Mouse (Mus musculus): ENCODE data around the gene Wwox. TPM values are rescaled to one million over a fixed set of nuclear protein-coding genes. Genes with fewer than 3 reads are reported as not detected.

Gene Wwox
- polyA plus RNA-seq, 1 experiment from 2014 or later: 10.5 TPM

GRCm38 (mm10) chr8:115070225-115070624, 630.8 kb downstream of the Wwox start:
- H3K4me3 ChIP-seq: no peak overlapping the region

GRCm38 (mm10) chr8:115071231-115071630, 631.8 kb downstream of the Wwox start:
- H3K4me2 ChIP-seq (replicated peaks): no peak overlapping the region
- H3K9ac ChIP-seq: no peak overlapping the region
- no peaks in the 10 kb centered on the region for H3K9me3 ChIP-seq
- H3K36me3 ChIP-seq: no peaks in the 10 kb centered on the region
- H3K27ac ChIP-seq: no peak overlapping the region
- no peak for ATAC-seq (ENCODE audit: insufficient number of reproducible peaks, insufficient read depth, low FRiP score, low TSS enrichment)
- no peaks in the 10 kb centered on the region for H3K4me1 ChIP-seq
- WGBS: 91% methylated on average over 12 of the region's 12 CpGs
- no peaks in the 10 kb centered on the region for H3K27me3 ChIP-seq
- H3K4me3 ChIP-seq: no peak overlapping the region

More at GRCm38 (mm10) chr8:115070225-115070624, 630.8 kb downstream of the Wwox start:
- Histone ChIP-seq H3K27ac (no peak overlapping the region), H3K4me2 (replicated peaks) (no peak overlapping the region), H3K36me3 (no peaks in the 10 kb centered on the region), H3K27me3 (no peaks in the 10 kb centered on the region), H3K4me1 (no peaks in the 10 kb centered on the region), H3K9me3 (no peaks in the 10 kb centered on the region), H3K9ac (no peak overlapping the region)
- WGBS: 46% methylated on average over 3 of the region's 3 CpGs
- no peak for ATAC-seq (ENCODE audit: insufficient number of reproducible peaks, insufficient read depth, low FRiP score, low TSS enrichment)

GRCm38 (mm10) chr8:115078296-115078695, 638.8 kb downstream of the Wwox start:
- Histone ChIP-seq H3K27me3 (no peaks in the 10 kb centered on the region), H3K4me1 (no peaks in the 10 kb centered on the region), H3K27ac (no peak overlapping the region), H3K4me2 (replicated peaks) (no peak overlapping the region), H3K4me3 (no peak overlapping the region), H3K9me3 (no peaks in the 10 kb centered on the region), H3K9ac (no peak overlapping the region), H3K36me3 (no peaks in the 10 kb centered on the region)
- ATAC-seq (ENCODE audit: insufficient number of reproducible peaks, insufficient read depth, low FRiP score, low TSS enrichment): no peak
- 68% methylated on average over 7 of the region's 7 CpGs for WGBS

- no peak overlapping the region for H3K4me3 ChIP-seq
- H3K9ac ChIP-seq: no peak overlapping the region
- H3K36me3 ChIP-seq: no peaks in the 10 kb centered on the region
- no peak overlapping the region for H3K27ac ChIP-seq
- WGBS: 75% methylated on average over 7 of the region's 7 CpGs
- no peaks in the 10 kb centered on the region for H3K27me3 ChIP-seq
- no peaks in the 10 kb centered on the region for H3K4me1 ChIP-seq
- no peak for ATAC-seq (ENCODE audit: insufficient number of reproducible peaks, insufficient read depth, low FRiP score, low TSS enrichment)
- no peak overlapping the region for H3K4me2 ChIP-seq (replicated peaks)
- H3K9me3 ChIP-seq: no peaks in the 10 kb centered on the region
Observed at GRCm38 (mm10) chr8:115081302-115082207, 642.1 kb downstream of the Wwox start.

GRCm38 (mm10) chr8:115088162-115088561, 648.7 kb downstream of the Wwox start:
- H3K27me3 ChIP-seq: no peaks in the 10 kb centered on the region
- H3K4me2 ChIP-seq (replicated peaks): no peak overlapping the region
- H3K9ac ChIP-seq: no peak overlapping the region
- H3K4me1 ChIP-seq: no peaks in the 10 kb centered on the region
- 0 out of 2 replicates have a peak, but pooled peaks cover 5% of the 10 kb centered on the region for H3K9me3 ChIP-seq
- no peak overlapping the region for H3K27ac ChIP-seq
- H3K36me3 ChIP-seq: no peaks in the 10 kb centered on the region
- no peak for ATAC-seq (ENCODE audit: insufficient number of reproducible peaks, insufficient read depth, low FRiP score, low TSS enrichment)
- H3K4me3 ChIP-seq: no peak overlapping the region

GRCm38 (mm10) chr8:115089744-115090143, 650.3 kb downstream of the Wwox start:
- Histone ChIP-seq H3K4me3 (no peak overlapping the region), H3K9ac (no peak overlapping the region), H3K9me3 (0 out of 2 replicates have a peak, but pooled peaks cover 5% of the 10 kb centered on the region), H3K27ac (no peak overlapping the region), H3K4me2 (replicated peaks) (no peak overlapping the region), H3K36me3 (no peaks in the 10 kb centered on the region), H3K27me3 (no peaks in the 10 kb centered on the region), H3K4me1 (no peaks in the 10 kb centered on the region)
- no peak for ATAC-seq (ENCODE audit: insufficient number of reproducible peaks, insufficient read depth, low FRiP score, low TSS enrichment)
- WGBS: 71% methylated on average over 7 of the region's 7 CpGs

GRCm38 (mm10) chr8:115090202-115090601, 650.7 kb downstream of the Wwox start:
- H3K27ac ChIP-seq: no peak overlapping the region
- H3K4me2 ChIP-seq (replicated peaks): no peak overlapping the region
- no peaks in the 10 kb centered on the region for H3K36me3 ChIP-seq
- H3K9ac ChIP-seq: no peak overlapping the region
- H3K9me3 ChIP-seq: 0 out of 2 replicates have a peak, but pooled peaks cover 5% of the 10 kb centered on the region
- 77% methylated on average over 5 of the region's 5 CpGs for WGBS
- ATAC-seq (ENCODE audit: insufficient number of reproducible peaks, insufficient read depth, low FRiP score, low TSS enrichment): no peak
- H3K27me3 ChIP-seq: no peaks in the 10 kb centered on the region
- H3K4me3 ChIP-seq: no peak overlapping the region
- H3K4me1 ChIP-seq: no peaks in the 10 kb centered on the region

- H3K4me3 ChIP-seq: no peak overlapping the region
- ATAC-seq (ENCODE audit: insufficient number of reproducible peaks, insufficient read depth, low FRiP score, low TSS enrichment): no peak
- no peak overlapping the region for H3K27ac ChIP-seq
- H3K9me3 ChIP-seq: no peaks in the 10 kb centered on the region
- H3K4me2 ChIP-seq (replicated peaks): no peak overlapping the region
- WGBS: 83% methylated on average over 4 of the region's 4 CpGs
- H3K4me1 ChIP-seq: no peaks in the 10 kb centered on the region
- H3K36me3 ChIP-seq: no peaks in the 10 kb centered on the region
- no peak overlapping the region for H3K9ac ChIP-seq
- no peaks in the 10 kb centered on the region for H3K27me3 ChIP-seq
Observed at GRCm38 (mm10) chr8:115095548-115095947, 656.1 kb downstream of the Wwox start.

- Histone ChIP-seq H3K9me3 (no peaks in the 10 kb centered on the region), H3K27ac (no peak overlapping the region), H3K9ac (no peak overlapping the region), H3K36me3 (no peaks in the 10 kb centered on the region), H3K4me3 (no peak overlapping the region), H3K4me1 (no peaks in the 10 kb centered on the region), H3K27me3 (no peaks in the 10 kb centered on the region), H3K4me2 (replicated peaks) (no peak overlapping the region)
- WGBS: 77% methylated on average over 9 of the region's 9 CpGs
- ATAC-seq (ENCODE audit: insufficient number of reproducible peaks, insufficient read depth, low FRiP score, low TSS enrichment): no peak
Observed at GRCm38 (mm10) chr8:115097988-115098562, 658.6 kb downstream of the Wwox start.

- Histone ChIP-seq H3K4me3 (no peak overlapping the region), H3K9ac (no peak overlapping the region), H3K4me1 (peaks cover 6% of the 10 kb centered on the region; the same call in 1 of the 2 replicates), H3K9me3 (no peaks in the 10 kb centered on the region), H3K4me2 (replicated peaks) (no peak overlapping the region), H3K36me3 (no peaks in the 10 kb centered on the region), H3K27ac (no peak overlapping the region), H3K27me3 (no peaks in the 10 kb centered on the region)
- WGBS: 51% methylated on average over 3 of the region's 3 CpGs
- no peak for ATAC-seq (ENCODE audit: insufficient number of reproducible peaks, insufficient read depth, low FRiP score, low TSS enrichment)
Observed at GRCm38 (mm10) chr8:115109309-115109708, 669.9 kb downstream of the Wwox start.

GRCm38 (mm10) chr8:115110423-115110822, 671.0 kb downstream of the Wwox start:
- Histone ChIP-seq H3K4me3 (no peak overlapping the region), H3K36me3 (no peaks in the 10 kb centered on the region), H3K27me3 (no peaks in the 10 kb centered on the region), H3K9me3 (no peaks in the 10 kb centered on the region), H3K4me2 (replicated peaks) (no peak overlapping the region), H3K4me1 (peaks cover 6% of the 10 kb centered on the region; the same call in 1 of the 2 replicates), H3K27ac (no peak overlapping the region), H3K9ac (no peak overlapping the region)
- no peak for ATAC-seq (ENCODE audit: insufficient number of reproducible peaks, insufficient read depth, low FRiP score, low TSS enrichment)
- 76% methylated on average over 9 of the region's 9 CpGs for WGBS

GRCm38 (mm10) chr8:115112062-115112461, 672.6 kb downstream of the Wwox start:
- H3K27ac ChIP-seq: no peak overlapping the region
- 84% methylated on average over 2 of the region's 2 CpGs for WGBS
- H3K4me3 ChIP-seq: no peak overlapping the region
- H3K27me3 ChIP-seq: no peaks in the 10 kb centered on the region
- no peak for ATAC-seq (ENCODE audit: insufficient number of reproducible peaks, insufficient read depth, low FRiP score, low TSS enrichment)
- no peaks in the 10 kb centered on the region for H3K36me3 ChIP-seq
- H3K4me2 ChIP-seq (replicated peaks): no peak overlapping the region
- H3K9me3 ChIP-seq: no peaks in the 10 kb centered on the region
- no peak overlapping the region for H3K9ac ChIP-seq
- no peaks in the 10 kb centered on the region for H3K4me1 ChIP-seq
